Mouse (Mus musculus): ENCODE results near the gene Mrpl53. TPM values are rescaled to one million over a fixed set of nuclear protein-coding genes. Genes with fewer than 3 reads are reported as not detected.

Gene Mrpl53
- polyA plus RNA-seq (2017; shearing (Covaris generic)) = 62.5 TPM

GRCm38 (mm10) chr6:83108762-83109668 is at the start of gene Mrpl53:
Mrpl53 (plus strand) TSS chr6:83109040.

DNA sequence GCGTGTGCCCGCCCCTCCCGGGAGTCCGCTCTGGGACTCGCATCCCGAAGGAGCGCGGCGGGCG is 38.8 kb upstream of the Mrpl53 start, which contains the start of gene Tlx2:
Gene Tlx2 (minus strand): TSS at position 47 of the 64 bp plus-strand sequence.

DNA sequence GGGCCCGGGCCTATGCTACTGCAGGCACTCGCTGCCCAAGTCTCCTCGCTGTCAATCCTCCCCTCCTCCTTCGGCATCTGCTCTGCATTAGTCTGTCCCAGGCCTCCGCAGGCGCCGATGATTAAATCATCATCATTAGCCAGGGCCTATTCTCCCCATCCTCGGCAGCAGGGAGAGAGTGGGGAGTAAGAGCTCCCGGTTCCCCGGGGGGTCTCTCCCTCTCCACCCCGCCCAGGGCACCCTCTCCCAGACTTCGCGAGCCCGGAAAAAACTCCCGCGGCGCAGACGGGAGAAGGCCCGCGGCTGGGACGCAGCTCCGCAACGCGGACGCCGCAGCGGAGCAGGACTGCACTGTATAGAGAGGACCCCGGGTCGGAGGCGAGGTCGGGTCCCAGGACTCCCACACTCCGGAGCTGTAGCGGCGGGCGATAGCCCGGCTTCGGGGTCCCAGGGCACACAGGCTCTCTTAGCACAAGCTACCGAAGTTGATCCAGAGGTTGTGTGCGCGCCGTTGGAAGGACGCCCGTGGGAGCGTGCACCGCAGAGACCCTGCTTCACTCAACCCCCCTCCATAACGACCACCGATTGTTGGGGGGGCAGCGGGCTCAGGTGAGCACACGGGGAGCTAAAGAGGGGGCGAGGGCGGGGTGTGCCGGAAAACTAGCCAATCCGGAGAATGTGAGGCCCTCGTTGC is 31.1 kb upstream of the Mrpl53 start, which contains the start of gene Pcgf1:
Gene Pcgf1 (plus strand): TSS at position 240 of the 694 bp plus-strand sequence.

DNA sequence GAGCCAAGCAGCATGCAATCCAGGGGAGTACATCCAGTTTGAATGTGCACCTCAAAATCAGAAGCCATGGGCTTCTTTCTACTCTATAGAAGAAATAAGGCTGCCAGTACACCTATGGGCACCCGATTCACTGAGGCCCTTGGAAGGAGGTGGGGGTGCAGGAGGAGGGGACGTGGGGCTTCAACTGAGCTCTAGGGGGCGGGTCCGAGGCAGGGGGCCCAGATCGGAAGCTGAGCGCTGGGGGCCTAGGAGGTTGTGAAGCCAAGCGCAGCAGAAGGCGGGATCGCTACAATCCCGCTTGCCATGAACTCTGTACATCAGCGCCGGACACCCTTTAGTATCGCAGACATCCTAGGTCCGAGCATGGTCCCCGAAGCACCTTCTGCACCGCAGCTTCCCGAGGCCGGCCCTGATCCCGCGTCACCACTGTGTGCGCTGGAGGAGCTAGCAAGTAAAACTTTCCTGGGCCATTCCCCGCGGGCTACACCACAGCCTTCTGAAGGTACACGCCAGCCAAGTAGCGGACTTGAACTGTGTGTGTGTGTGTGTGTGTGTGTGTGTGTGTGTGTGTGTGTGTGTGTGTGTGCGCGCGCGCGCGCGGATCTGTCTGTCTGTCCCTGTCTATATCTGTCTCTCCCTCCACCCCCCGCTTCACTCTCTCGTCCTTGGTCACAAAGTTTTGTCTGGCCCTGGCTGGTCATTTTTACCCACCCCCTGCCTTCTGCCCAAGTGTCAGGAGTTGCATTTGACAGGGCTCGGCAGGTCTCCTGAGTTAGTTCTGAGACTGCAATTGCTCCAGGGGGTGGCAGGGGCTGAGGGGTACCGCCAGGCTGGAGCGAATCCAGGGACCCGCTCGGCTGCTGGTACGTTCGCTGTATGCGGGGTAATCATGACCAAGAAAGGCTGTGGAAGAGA is 22.5 kb upstream of the Mrpl53 start, which contains the start of gene Lbx2:
Gene Lbx2 (plus strand): TSS at position 247 of the 915 bp plus-strand sequence.

DNA sequence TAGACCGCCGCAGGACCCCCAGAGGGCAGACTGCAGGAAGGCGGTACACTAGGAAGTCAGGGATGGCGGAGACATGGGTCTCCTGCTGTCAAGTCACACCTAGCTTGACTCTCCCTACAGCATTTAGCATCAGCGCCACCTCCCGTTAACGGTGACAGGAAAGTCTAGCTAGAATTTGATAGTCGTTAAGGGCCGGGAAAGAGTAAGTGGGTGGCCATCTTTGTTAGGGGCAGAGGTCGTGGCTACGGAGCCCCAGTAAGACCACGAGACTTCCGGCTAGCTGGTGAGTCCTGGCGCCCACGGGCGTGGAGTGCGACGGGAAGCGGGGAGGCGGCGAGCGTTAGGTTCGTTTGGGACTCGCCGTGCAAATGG is 7.5 kb upstream of the Mrpl53 start, which contains the start of the genes Ccdc142 and Gm42688:
Gene Ccdc142 (plus strand): TSS at position 286 of the 372 bp plus-strand sequence.
Gene Gm42688 (plus strand): TSS at position 302 of the 372 bp plus-strand sequence.

GRCm38 (mm10) chr6:83115011-83115671 is 6.3 kb downstream of the Mrpl53 start, which contains the start of gene Mogs:
Mogs (plus strand) TSS chr6:83115496.

DNA sequence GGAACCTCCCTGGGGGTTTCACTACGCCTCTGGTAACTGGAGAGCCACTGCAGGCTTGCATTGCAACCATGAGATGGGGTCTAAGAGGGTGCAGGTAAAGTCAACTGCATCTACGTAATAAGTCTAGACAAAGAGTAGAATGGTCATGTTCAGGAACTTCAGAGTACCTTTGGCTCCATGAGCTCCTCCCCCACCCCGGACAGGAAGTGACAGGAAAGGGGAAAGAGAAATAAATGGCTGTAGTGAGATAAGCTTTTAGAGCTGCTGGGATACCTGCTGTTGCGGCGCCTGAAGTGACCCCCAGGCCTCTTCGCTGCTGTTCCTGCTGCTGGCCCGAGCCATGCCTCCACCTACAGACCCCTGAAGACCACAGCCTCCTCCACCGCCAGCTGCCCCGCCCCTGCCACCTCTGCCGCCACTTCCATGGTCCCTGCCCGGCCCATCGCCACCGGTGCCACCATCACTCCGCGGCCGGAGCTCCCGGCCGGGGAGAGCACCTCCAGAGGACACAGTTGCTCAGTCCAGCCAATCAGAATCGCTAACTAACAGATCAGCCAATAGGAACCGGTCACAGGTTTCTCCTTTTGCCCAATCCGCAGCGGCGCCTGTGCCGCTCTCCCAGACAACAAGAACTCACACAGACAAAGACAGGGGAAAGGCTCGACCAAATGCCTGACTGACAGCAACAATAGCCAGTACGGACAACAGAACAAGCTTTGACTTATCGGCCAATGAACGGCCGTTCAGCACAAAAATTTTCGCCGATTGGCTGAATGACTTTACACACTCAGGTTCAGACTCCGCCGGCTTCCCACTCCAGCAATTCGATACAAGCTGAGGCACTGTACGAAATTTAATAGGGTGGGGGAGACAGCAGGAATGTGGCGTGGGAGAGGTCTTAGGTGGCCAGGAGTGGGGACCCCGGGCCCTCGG is 12.4 kb downstream of the Mrpl53 start, which contains the start of gene Wbp1:
Gene Wbp1 (minus strand): TSS at position 630 of the 933 bp plus-strand sequence.

GRCm38 (mm10) chr6:83125331-83125730 is 16.5 kb downstream of the Mrpl53 start, which contains the start of gene Ino80b:
Ino80b (minus strand) TSS chr6:83125431.

DNA sequence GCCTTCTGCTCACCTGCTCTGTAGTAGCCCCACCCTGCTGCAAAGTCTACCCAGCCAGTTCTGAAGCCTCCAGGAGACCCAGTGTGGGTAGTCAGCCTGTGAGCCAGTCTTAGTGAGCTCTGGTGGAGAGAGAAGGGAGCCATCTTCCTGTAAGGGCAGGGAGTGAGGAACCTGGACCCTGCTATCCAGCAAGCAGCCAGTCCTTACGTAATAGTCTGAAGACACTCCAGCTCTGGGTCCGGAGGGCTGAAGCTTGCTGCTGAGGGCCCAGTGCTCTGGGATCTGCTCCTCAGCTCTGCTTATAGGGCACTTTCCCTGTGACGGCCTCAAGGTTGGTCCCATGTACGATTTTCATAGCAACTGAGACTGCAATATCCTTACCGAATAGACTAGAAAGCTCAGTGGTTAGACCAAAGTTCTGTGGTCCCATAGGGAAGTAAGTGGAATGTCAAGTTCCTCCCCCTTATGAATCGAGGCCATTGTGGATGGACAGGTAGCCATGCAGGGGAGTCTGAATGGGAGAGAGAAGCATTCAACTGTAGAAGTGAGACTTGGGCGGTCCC is 26.2 kb downstream of the Mrpl53 start, which contains the start of gene Rtkn:
Gene Rtkn (plus strand): TSS at position 513 of the 563 bp plus-strand sequence.

GRCm38 (mm10) chr6:83156259-83156684 is 47.4 kb downstream of the Mrpl53 start, which contains the start of the genes Wdr54 and 1700003E16Rik:
Wdr54 (minus strand) TSS chr6:83156397.
1700003E16Rik (plus strand) TSS chr6:83156404.

Other genes starting within 250 kb of the Mrpl53 start
- gene Sema4f, start 169.3 kb upstream of the Mrpl53 start, polyA plus RNA-seq (2017; shearing (Covaris generic)) = 5.4 TPM
- gene M1ap, start 162.1 kb upstream of the Mrpl53 start, polyA plus RNA-seq (2017; shearing (Covaris generic)) = 1.6 TPM
- gene Dok1, start 75.6 kb upstream of the Mrpl53 start, polyA plus RNA-seq (2017; shearing (Covaris generic)) = 66.4 TPM
- gene Loxl3, start 74.9 kb upstream of the Mrpl53 start, polyA plus RNA-seq (2017; shearing (Covaris generic)) = 0.29 TPM
- 590 TPM for gene Aup1, start 54.5 kb upstream of the Mrpl53 start, polyA plus RNA-seq (2017; shearing (Covaris generic))
- gene Htra2, start 53.8 kb upstream of the Mrpl53 start, polyA plus RNA-seq (2017; shearing (Covaris generic)) = 84.3 TPM
- 6.1 TPM for gene Dqx1, start 51.2 kb upstream of the Mrpl53 start, polyA plus RNA-seq (2017; shearing (Covaris generic))
- gene Tlx2, start 38.7 kb upstream of the Mrpl53 start, polyA plus RNA-seq (2017; shearing (Covaris generic)) = not detected
- 43.4 TPM for gene Pcgf1, start 31.2 kb upstream of the Mrpl53 start, polyA plus RNA-seq (2017; shearing (Covaris generic))
- not detected for gene Lbx2, start 22.7 kb upstream of the Mrpl53 start, polyA plus RNA-seq (2017; shearing (Covaris generic))
- 5.7 TPM for gene Ccdc142, start 7.4 kb upstream of the Mrpl53 start, polyA plus RNA-seq (2017; shearing (Covaris generic))
- gene Gm42688, start 7.4 kb upstream of the Mrpl53 start, polyA plus RNA-seq (2017; shearing (Covaris generic)) = 9.1 TPM
- gene Mogs, start 6.5 kb downstream of the Mrpl53 start, polyA plus RNA-seq (2017; shearing (Covaris generic)) = 3.6 TPM
- gene Wbp1, start 12.5 kb downstream of the Mrpl53 start, polyA plus RNA-seq (2017; shearing (Covaris generic)) = 85.1 TPM
- 9.8 TPM for gene Ino80b, start 16.4 kb downstream of the Mrpl53 start, polyA plus RNA-seq (2017; shearing (Covaris generic))
- 0.79 TPM for gene Rtkn, start 26.4 kb downstream of the Mrpl53 start, polyA plus RNA-seq (2017; shearing (Covaris generic))
- gene Wdr54, start 47.4 kb downstream of the Mrpl53 start, polyA plus RNA-seq (2017; shearing (Covaris generic)) = 0.87 TPM
- gene 1700003E16Rik, start 47.4 kb downstream of the Mrpl53 start, polyA plus RNA-seq (2017; shearing (Covaris generic)) = not detected
- gene Dctn1, start 56.9 kb downstream of the Mrpl53 start, polyA plus RNA-seq (2017; shearing (Covaris generic)) = 98.4 TPM
- 0.74 TPM for gene Slc4a5, start 110.8 kb downstream of the Mrpl53 start, polyA plus RNA-seq (2017; shearing (Covaris generic))
- gene Mthfd2, start 216.9 kb downstream of the Mrpl53 start, polyA plus RNA-seq (2017; shearing (Covaris generic)) = 97.4 TPM
- gene Mob1a, start 217.0 kb downstream of the Mrpl53 start, polyA plus RNA-seq (2017; shearing (Covaris generic)) = 144 TPM
- 62.8 TPM for gene Bola3, start 240.1 kb downstream of the Mrpl53 start, polyA plus RNA-seq (2017; shearing (Covaris generic))

Data from inflammation-experienced regulatory T-cells, adult 16 weeks (primary cell).